Mouse (Mus musculus) midbrain, embryonic 11.5 days (tissue): ENCODE data around the gene Ggt7. TPM values are rescaled to one million over a fixed set of nuclear protein-coding genes. Genes with fewer than 3 reads are reported as not detected.

Source experiments
- ATAC-seq: fragments of 200-750 bp; cut with Nextera tagmentation; 2 replicates; pipeline ENCODE4 v1.8.0; 2017; ENCODE audit warnings: moderate TSS enrichment, moderate library complexity; ENCODE audit not compliant: low FRiP score
- DNase-seq: peaks from one replicate; pipeline ENCODE4 v3.0.0; 2015; ENCODE audit warnings: low spot score; ENCODE audit errors: missing footprints
- H3K27ac ChIP-seq: fragments of 300-500 bp; sonication (generic); 2 replicates; pipeline ENCODE4 v1.5.1; 2014; ENCODE audit warnings: low read depth, low read length
- H3K27me3 ChIP-seq: fragments of 300-500 bp; sonication (generic); 2 replicates; pipeline ENCODE4 v1.6.1; 2014; ENCODE audit warnings: mild to moderate bottlenecking, low read length, moderate library complexity, mixed read lengths; ENCODE audit not compliant: control insufficient read depth, insufficient read depth
- H3K36me3 ChIP-seq: fragments of 300-500 bp; sonication (generic); 2 replicates; pipeline ENCODE4 v1.6.1; 2014; ENCODE audit warnings: mild to moderate bottlenecking, low read length, moderate library complexity, mixed read lengths; ENCODE audit not compliant: control insufficient read depth, insufficient read depth
- H3K4me1 ChIP-seq: fragments of 300-500 bp; sonication (generic); 2 replicates; pipeline ENCODE4 v1.6.1; 2014; ENCODE audit warnings: low read length; ENCODE audit not compliant: control insufficient read depth, insufficient read depth
- H3K4me2 ChIP-seq: fragments of 300-500 bp; sonication (generic); 2 replicates; pipeline ENCODE4 v1.6.1; 2014; ENCODE audit warnings: mild to moderate bottlenecking, moderate library complexity
- H3K4me3 ChIP-seq: fragments of 300-500 bp; sonication (generic); 2 replicates; pipeline ENCODE4 v1.5.1; 2014; ENCODE audit warnings: low read depth, low read length
- H3K9ac ChIP-seq: fragments of 300-500 bp; sonication (generic); 2 replicates; pipeline ENCODE4 v1.6.1; 2014; ENCODE audit warnings: low read length
- H3K9me3 ChIP-seq: fragments of 300-500 bp; sonication (generic); 2 replicates; pipeline ENCODE4 v1.6.1; 2016; ENCODE audit warnings: low read length; ENCODE audit not compliant: control insufficient read depth
- WGBS: fragments of 180-500 bp; shearing (Covaris S2); extraction: QIAGEN DNeasy Blood & Tissue Kit; methylation state at CpG from one replicate; pipeline ENCODE4 v1.1.7; 2014; 5-methylcytosine and 5-hydroxymethylcytosine counted together
- polyA plus RNA-seq: library from polyadenylated mRNA; unstranded; fragments of >200 nt; fragmentation: Nextera tagmentation; extraction: Ambion mirVana; gene quantifications from 2 replicates; pipeline ENCODE4 v1.2.1, GENCODE M21; 2014

Gene Ggt7
- polyA plus RNA-seq, 1 experiment from 2014 or later: 12.9 TPM

DNA sequence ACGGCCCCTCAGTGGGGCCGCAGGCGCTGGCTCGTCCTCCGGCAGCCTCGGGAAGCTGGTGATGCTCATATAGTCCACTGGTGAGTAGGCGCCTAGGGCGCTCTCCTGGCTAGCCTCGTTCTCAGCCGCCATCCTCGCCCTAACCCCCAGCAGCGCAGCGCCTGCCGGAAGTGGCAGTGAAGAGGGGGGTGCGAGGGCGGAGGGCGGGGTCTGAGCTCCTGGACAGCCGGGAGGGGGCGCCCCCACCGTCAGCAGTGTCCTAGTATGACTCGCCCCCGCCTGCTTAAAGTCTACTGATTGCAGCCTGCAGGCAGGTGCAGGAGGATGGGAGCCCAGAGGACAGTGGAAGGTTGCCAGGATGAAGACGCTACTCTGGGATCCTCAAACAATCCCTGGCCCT is 3.4 kb downstream of the Ggt7 start:
- Histone ChIP-seq H3K4me1 (peaks cover 14% of the 10 kb centered on the region), H3K27ac (0 out of 2 replicates have a peak overlapping the region, but pooled peaks have one; percentile 36), H3K27me3 (no peaks in the 10 kb centered on the region; the same call in 1 of the 2 replicates), H3K9ac (peak overlapping the region; percentile 79), H3K4me3 (peak overlapping the region; percentile 49), H3K36me3 (no peaks in the 10 kb centered on the region), H3K9me3 (no peaks in the 10 kb centered on the region), H3K4me2 (peak overlapping the region; percentile 84)
- peak; percentile 95 for DNase-seq
- peak; percentile 35 for ATAC-seq
- WGBS: 1% methylated on average over 22 of the region's 23 CpGs

- 74% methylated on average over 5 of the region's 5 CpGs for WGBS
- no peak for DNase-seq
- H3K9me3 ChIP-seq: no peaks in the 10 kb centered on the region
- peak overlapping the region; percentile 49; the same call in 1 of the 2 replicates for H3K4me3 ChIP-seq
- ATAC-seq: no peak
- no peak overlapping the region for H3K27ac ChIP-seq
- peaks cover 12% of the 10 kb centered on the region for H3K4me1 ChIP-seq
- H3K9ac ChIP-seq: no peak overlapping the region; the same call in 1 of the 2 replicates
- no peaks in the 10 kb centered on the region for H3K36me3 ChIP-seq
- H3K27me3 ChIP-seq: no peaks in the 10 kb centered on the region; the same call in 1 of the 2 replicates
- peak overlapping the region; percentile 84 for H3K4me2 ChIP-seq
Measured at GRCm38 (mm10) chr2:155513543-155513942, 4.5 kb downstream of the Ggt7 start.

- Histone ChIP-seq H3K4me2 (no peak overlapping the region), H3K9ac (no peak overlapping the region), H3K4me1 (peaks cover 12% of the 10 kb centered on the region), H3K9me3 (no peaks in the 10 kb centered on the region), H3K27ac (no peak overlapping the region), H3K27me3 (no peaks in the 10 kb centered on the region; the same call in 1 of the 2 replicates), H3K36me3 (no peaks in the 10 kb centered on the region), H3K4me3 (no peak overlapping the region)
- 73% methylated on average over 4 of the region's 4 CpGs for WGBS
- DNase-seq: no peak
- no peak for ATAC-seq
Measured at GRCm38 (mm10) chr2:155512479-155512878, 5.6 kb downstream of the Ggt7 start.

DNA sequence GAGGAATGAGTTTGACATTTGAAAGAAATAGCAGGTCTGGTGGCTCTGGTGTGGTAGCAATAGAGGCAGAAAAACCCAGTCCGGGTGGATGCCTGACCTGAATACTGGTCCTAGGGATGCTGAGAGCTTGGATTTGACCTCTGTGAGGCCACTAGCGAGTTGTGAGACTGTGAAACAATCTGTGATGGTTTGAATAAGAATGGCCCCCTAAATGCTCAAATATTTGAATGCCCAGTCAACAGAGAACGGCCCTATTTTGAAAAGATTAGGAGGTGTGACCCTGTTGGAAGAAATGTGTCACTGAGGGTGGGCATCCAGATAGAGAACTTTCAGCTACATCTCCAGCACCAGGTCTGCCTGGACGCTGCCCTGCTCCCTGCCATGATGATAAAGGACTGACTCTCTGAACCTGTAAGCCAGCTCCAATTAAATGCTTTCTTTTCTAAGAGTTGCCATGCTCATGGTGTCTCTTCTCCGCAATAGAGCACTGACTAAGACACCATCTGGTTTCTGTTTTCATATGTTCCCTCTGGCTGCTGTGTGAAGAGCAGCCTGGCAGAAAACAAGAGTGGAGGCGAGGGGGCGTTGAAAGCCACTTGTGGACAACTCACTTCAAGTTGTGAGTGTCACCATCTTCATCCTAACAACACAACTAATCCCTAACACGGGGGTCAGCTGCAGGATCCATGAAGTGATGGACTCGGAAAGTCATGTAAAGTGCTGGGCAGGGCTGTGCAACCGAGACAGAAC is 10.1 kb downstream of the Ggt7 start:
- H3K36me3 ChIP-seq: no peaks in the 10 kb centered on the region
- no peak overlapping the region for H3K9ac ChIP-seq
- ATAC-seq: no peak
- no peak overlapping the region for H3K27ac ChIP-seq
- no peak overlapping the region for H3K4me2 ChIP-seq
- DNase-seq: no peak
- 73% methylated on average over 10 of the region's 10 CpGs for WGBS
- H3K9me3 ChIP-seq: no peaks in the 10 kb centered on the region
- no peaks in the 10 kb centered on the region; the same call in 1 of the 2 replicates for H3K4me1 ChIP-seq
- H3K4me3 ChIP-seq: no peak overlapping the region
- H3K27me3 ChIP-seq: no peaks in the 10 kb centered on the region

DNA sequence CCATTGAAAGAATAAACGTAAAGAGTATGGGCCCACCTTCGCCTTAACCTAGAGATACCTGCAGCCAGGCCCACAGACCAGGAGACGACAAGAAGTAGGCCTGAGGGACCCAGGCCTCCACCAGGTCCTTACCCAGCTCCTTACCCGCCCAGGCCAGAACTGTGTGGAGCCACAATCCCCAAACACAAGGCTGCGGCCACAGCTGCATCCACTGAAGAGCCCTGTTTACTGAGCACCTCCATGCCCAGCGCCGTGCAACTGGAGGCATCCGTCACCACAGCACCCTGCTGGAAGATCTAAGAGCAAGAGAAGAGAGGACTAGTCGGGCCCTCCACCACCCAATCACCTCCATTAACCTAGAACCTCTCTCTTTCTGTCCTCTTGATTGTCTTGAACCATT is 12.2 kb downstream of the Ggt7 start:
- Histone ChIP-seq H3K4me1 (no peaks in the 10 kb centered on the region; the same call in 1 of the 2 replicates), H3K9me3 (no peaks in the 10 kb centered on the region), H3K4me3 (no peak overlapping the region), H3K4me2 (no peak overlapping the region), H3K36me3 (no peaks in the 10 kb centered on the region), H3K27me3 (no peaks in the 10 kb centered on the region), H3K9ac (no peak overlapping the region), H3K27ac (no peak overlapping the region)
- no peak for DNase-seq
- 90% methylated on average over 9 of the region's 9 CpGs for WGBS
- ATAC-seq: no peak

- Histone ChIP-seq H3K36me3 (no peaks in the 10 kb centered on the region), H3K27ac (no peak overlapping the region), H3K27me3 (no peaks in the 10 kb centered on the region), H3K4me3 (no peak overlapping the region), H3K4me2 (no peak overlapping the region), H3K9ac (no peak overlapping the region), H3K9me3 (no peaks in the 10 kb centered on the region), H3K4me1 (no peaks in the 10 kb centered on the region; the same call in 1 of the 2 replicates)
- WGBS: 65% methylated on average over 13 of the region's 13 CpGs
- DNase-seq: no peak
- no peak for ATAC-seq
Measured at GRCm38 (mm10) chr2:155504440-155505355, 13.3 kb downstream of the Ggt7 start.

- no peak for DNase-seq
- Histone ChIP-seq H3K4me1 (no peaks in the 10 kb centered on the region; the same call in 1 of the 2 replicates), H3K36me3 (no peaks in the 10 kb centered on the region), H3K27me3 (no peaks in the 10 kb centered on the region), H3K9ac (no peak overlapping the region), H3K9me3 (no peaks in the 10 kb centered on the region), H3K4me3 (no peak overlapping the region), H3K4me2 (no peak overlapping the region), H3K27ac (no peak overlapping the region)
- no peak for ATAC-seq
- WGBS: 82% methylated on average over 7 of the region's 7 CpGs
Measured at GRCm38 (mm10) chr2:155502596-155502995, 15.4 kb downstream of the Ggt7 start.

DNA sequence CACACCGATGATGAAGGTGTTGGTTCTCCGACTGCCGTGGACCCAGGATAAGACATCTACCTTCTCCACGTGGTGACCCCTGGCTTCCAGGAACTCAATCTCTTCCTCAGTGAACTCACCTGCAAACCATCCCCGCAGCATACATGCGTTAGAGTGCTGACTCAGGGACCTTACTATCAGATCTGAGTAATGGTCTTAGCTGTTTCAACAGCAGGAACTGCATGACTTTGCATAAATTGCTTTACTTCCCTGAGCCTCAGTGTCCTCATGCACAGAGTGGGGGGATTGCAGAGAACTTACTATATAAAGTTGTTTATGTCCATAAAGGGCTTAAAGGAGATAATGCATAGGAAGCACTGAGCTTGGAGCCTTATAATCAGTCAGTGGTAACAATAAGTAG is 27.0 kb downstream of the Ggt7 start:
- ATAC-seq (no peak), DNase-seq (no peak)
- WGBS: 92% methylated on average over 6 of the region's 6 CpGs
- no peak overlapping the region for H3K9ac ChIP-seq
- no peak overlapping the region for H3K27ac ChIP-seq
- no peak overlapping the region for H3K4me3 ChIP-seq
- no peaks in the 10 kb centered on the region for H3K27me3 ChIP-seq
- no peaks in the 10 kb centered on the region for H3K9me3 ChIP-seq
- H3K36me3 ChIP-seq: peaks cover 2% of the 10 kb centered on the region; the same call in 1 of the 2 replicates
- H3K4me2 ChIP-seq: no peak overlapping the region
- no peaks in the 10 kb centered on the region for H3K4me1 ChIP-seq

- H3K4me1 ChIP-seq: no peaks in the 10 kb centered on the region
- H3K4me3 ChIP-seq: no peak overlapping the region
- no peak overlapping the region for H3K27ac ChIP-seq
- H3K36me3 ChIP-seq: no peaks in the 10 kb centered on the region
- no peak overlapping the region for H3K9ac ChIP-seq
- whole genome bisulfite sequencing: 42% methylated on average over 3 of the region's 3 CpGs
- H3K9me3 ChIP-seq: no peaks in the 10 kb centered on the region
- H3K27me3 ChIP-seq: no peaks in the 10 kb centered on the region
- ATAC-seq (no peak), DNase-seq (peak; percentile 97)
- no peak overlapping the region for H3K4me2 ChIP-seq
Measured at GRCm38 (mm10) chr2:155482021-155482420, 36.0 kb downstream of the Ggt7 start.
